Mouse (Mus musculus) stomach, embryonic 16.5 days (tissue): ENCODE measurements around the gene Wfdc10. TPM values are rescaled to one million over a fixed set of nuclear protein-coding genes. Genes with fewer than 3 reads are reported as not detected.

Source experiments
- ATAC-seq: fragments of 200-750 bp; cut with Nextera tagmentation; 2 replicates; pipeline ENCODE4 v1.8.0; 2017; ENCODE audit warnings: moderate number of reproducible peaks, moderate TSS enrichment; ENCODE audit not compliant: insufficient read depth, low FRiP score
- H3K27ac ChIP-seq: fragments of 300-500 bp; sonication (generic); 2 replicates; pipeline ENCODE4 v1.5.1; 2014; ENCODE audit warnings: low read length
- H3K27me3 ChIP-seq: fragments of 300-500 bp; sonication (generic); 2 replicates; pipeline ENCODE4 v1.6.1; 2014; ENCODE audit warnings: low read length, control low read depth, mixed read lengths; ENCODE audit not compliant: control insufficient read depth, insufficient read depth
- H3K36me3 ChIP-seq: fragments of 300-500 bp; sonication (generic); 2 replicates; pipeline ENCODE4 v1.6.1; 2014; ENCODE audit warnings: low read length; ENCODE audit not compliant: control insufficient read depth, insufficient read depth
- H3K4me1 ChIP-seq: fragments of 300-500 bp; sonication (generic); 2 replicates; pipeline ENCODE4 v1.6.1; 2014; ENCODE audit warnings: low read length, control low read depth, mixed read lengths; ENCODE audit not compliant: control insufficient read depth, insufficient read depth
- H3K4me2 ChIP-seq: fragments of 300-500 bp; sonication (generic); 2 replicates; pipeline ENCODE4 v1.6.1; 2014; ENCODE audit warnings: low read depth, low read length, mixed read lengths
- H3K4me3 ChIP-seq: fragments of 300-500 bp; sonication (generic); replicated peaks from 2 replicates; pipeline ENCODE4 v1.5.1; 2014; ENCODE audit warnings: mild to moderate bottlenecking, low read length
- H3K9ac ChIP-seq: fragments of 300-500 bp; sonication (generic); 2 replicates; pipeline ENCODE4 v1.6.1; 2014; ENCODE audit warnings: low read length
- H3K9me3 ChIP-seq: fragments of 300-500 bp; sonication (generic); replicated peaks from 2 replicates; pipeline ENCODE4 v1.6.1; 2016; ENCODE audit warnings: low read length, control low read depth; ENCODE audit not compliant: control insufficient read depth
- WGBS: fragments of 180-500 bp; shearing (Covaris S2); extraction: QIAGEN DNeasy Blood & Tissue Kit; methylation state at CpG from one replicate; pipeline ENCODE4 v1.1.7; 2014; 5-methylcytosine and 5-hydroxymethylcytosine counted together
- polyA plus RNA-seq: library from polyadenylated mRNA; unstranded; fragments of >200 nt; fragmentation: Nextera tagmentation; extraction: Ambion mirVana; gene quantifications from 2 replicates; pipeline ENCODE4 v1.2.1, GENCODE M21; 2015

Wfdc10 gene
- polyA plus RNA-seq, 1 experiment from 2014 or later, result 0.79 TPM

DNA sequence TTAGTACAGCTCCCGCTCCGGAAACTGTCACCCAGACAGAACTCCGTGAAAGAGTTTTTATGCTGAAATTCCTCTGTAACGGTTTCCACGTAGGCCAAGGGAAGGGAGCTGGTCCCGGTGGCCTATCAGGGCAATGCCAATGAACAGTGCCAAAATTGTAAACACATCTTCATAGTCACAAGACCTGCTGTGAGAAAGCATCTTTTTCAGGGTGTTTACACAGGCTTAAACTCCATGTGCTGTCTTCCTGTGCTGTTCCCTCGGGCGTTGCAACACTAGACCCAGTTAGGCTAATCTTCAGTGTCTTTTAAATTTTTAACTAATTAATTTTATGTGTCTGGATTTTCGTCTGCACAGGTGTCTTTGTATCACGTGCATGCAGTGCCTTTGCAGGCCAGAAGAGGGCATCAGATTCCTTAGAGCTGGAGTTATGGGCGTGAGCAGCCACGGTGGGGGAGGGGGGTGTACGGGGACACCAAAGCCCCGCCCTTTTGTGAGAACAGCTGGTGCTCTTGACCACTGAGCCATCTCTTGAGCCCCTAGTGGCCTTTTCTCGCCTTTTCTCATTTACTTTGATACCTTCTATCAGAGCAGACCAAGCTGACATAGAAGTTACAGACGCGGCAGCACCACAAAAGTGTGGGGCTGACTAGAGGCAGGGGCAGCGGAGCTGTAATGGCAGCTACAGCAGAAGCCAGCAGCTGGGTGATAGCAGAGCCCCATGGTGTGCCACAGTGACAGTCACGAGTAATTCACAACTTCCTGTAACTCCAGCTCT is 23.2 kb downstream of the Wfdc10 start:
- no peaks in the 10 kb centered on the region for H3K9me3 ChIP-seq
- WGBS, result 20% methylated on average over 19 of the region's 19 CpGs
- H3K4me1 ChIP-seq, result 0 out of 2 replicates have a peak, but pooled peaks cover 4% of the 10 kb centered on the region
- ATAC-seq, result peak; percentile 79; the same call in 1 of the 2 replicates
- peak overlapping the region; percentile 62 for H3K27ac ChIP-seq
- H3K4me3 ChIP-seq, result peak overlapping the region; percentile 34
- H3K9ac ChIP-seq, result 0 out of 2 replicates have a peak overlapping the region, but pooled peaks have one; percentile 37
- no peaks in the 10 kb centered on the region for H3K27me3 ChIP-seq
- H3K4me2 ChIP-seq, result peak overlapping the region; percentile 52
- H3K36me3 ChIP-seq, result no peaks in the 10 kb centered on the region

DNA sequence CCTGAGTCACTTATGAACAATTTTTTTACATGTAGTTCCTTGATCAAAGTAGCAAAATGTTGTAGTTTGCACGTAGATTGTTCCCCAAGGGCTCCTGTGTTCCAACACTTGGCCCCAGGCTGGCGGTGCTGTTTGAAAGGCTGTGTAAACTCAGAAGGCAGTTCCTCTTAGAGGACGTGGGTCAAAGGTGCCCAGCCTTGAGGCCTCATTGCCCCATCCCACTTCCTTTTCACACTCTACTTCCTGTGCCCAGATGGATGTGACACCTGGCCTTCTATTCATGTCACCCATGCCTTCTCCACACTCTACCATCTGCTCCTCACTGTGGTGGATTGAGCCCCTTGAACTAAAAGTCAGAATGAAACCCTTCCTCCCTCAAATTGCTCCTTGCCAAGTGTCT is 24.1 kb downstream of the Wfdc10 start:
- H3K9ac ChIP-seq, result no peak overlapping the region
- no peak overlapping the region for H3K27ac ChIP-seq
- H3K27me3 ChIP-seq, result no peaks in the 10 kb centered on the region
- ATAC-seq, result peak; percentile 54; the same call in 1 of the 2 replicates
- H3K36me3 ChIP-seq, result no peaks in the 10 kb centered on the region
- H3K9me3 ChIP-seq, result no peaks in the 10 kb centered on the region
- H3K4me1 ChIP-seq, result 0 out of 2 replicates have a peak, but pooled peaks cover 4% of the 10 kb centered on the region
- H3K4me3 ChIP-seq, result no peak overlapping the region
- no peak overlapping the region for H3K4me2 ChIP-seq
- 20% methylated on average over 3 of the region's 3 CpGs for WGBS

DNA sequence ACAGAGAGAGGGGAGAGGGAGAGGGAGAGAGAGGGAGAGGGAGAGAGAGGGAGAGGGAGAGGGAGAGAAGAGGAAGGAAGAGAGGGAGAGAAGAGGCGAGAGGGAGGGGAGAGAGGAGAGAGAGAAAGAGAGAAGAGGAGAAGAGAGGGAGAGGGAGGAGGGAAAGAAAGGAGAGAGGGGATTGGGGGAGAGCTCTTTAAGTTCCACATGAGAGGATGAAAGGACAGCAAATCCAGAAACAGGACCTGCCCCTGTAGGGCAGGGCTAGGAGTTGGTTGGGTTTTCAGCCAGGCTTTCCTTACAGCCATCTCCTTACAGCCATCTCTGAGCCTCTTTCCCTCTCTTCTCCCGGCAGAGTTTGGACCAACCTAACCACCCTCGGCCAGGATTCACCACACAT is 29.0 kb downstream of the Wfdc10 start, which contains the start of gene Wfdc13:
Gene Wfdc13, plus strand, starts transcription at position 301 of the 400 bp plus-strand sequence.
- ATAC-seq, result peak; percentile 29; the same call in 1 of the 2 replicates
- Histone ChIP-seq H3K4me2 (peak within 1 kb of the TSS; percentile 31), H3K4me1 (no peaks in the 10 kb centered on the region), H3K9me3 (no peaks in the 10 kb centered on the region), H3K4me3 (peak within 1 kb of the TSS; percentile 22), H3K9ac (no peak within 1 kb of the TSS), H3K27me3 (no peaks in the 10 kb centered on the region), H3K27ac (peak within 1 kb of the TSS; percentile 29; the same call in 1 of the 2 replicates), H3K36me3 (no peaks in the 10 kb centered on the region)
- 49% methylated on average over 3 of the region's 3 CpGs for WGBS

DNA sequence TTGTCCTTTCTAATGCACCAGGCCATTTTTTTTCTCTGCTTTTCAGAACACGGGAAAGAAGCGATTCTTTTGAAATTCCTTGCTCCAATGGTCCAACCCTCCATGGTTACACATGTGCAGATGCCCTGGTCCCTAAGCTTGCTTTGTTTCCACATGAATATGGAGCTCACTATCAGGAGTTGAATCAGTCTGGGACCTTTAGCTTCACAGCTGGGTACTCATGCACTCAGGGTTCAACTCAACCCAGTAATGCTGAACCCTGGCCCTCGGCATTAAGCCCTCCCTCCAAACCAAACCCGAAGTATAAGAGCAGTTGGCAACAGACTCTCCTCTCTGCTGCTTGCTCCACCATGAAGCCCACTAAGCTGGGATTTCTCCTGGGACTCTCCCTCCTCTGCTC is 42.4 kb downstream of the Wfdc10 start, which contains the start of gene Spint4:
Gene Spint4, plus strand, starts transcription at position 301 of the 400 bp plus-strand sequence.
- Histone ChIP-seq H3K4me3 (no peak within 1 kb of the TSS), H3K27ac (no peak within 1 kb of the TSS), H3K9ac (no peak within 1 kb of the TSS), H3K4me2 (no peak within 1 kb of the TSS), H3K4me1 (no peaks in the 10 kb centered on the region), H3K9me3 (no peaks in the 10 kb centered on the region), H3K27me3 (no peaks in the 10 kb centered on the region), H3K36me3 (no peaks in the 10 kb centered on the region)
- ATAC-seq, result no peak
- 71% methylated on average over 4 of the region's 4 CpGs for WGBS

DNA sequence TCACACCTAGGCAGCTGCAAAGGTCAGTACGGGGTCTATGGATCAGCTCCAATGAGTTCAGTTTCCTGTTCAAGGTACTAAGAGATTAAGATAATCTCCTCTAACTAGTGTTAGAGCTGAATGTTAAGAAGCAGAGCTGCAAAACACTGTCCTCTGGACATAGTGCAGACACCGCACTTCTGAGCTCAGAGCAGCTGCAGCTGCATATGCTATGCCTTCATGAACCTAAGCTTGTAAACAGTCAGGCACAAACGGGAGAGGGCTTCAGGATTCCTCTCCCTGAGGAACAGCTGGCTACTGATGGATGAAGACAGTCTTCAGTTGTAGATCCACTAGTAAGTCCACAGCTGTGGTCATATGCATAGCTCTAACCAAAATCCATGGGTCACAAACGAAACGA is 45.1 kb downstream of the Wfdc10 start:
- H3K4me1 ChIP-seq, result no peaks in the 10 kb centered on the region
- no peak overlapping the region for H3K4me2 ChIP-seq
- 50% methylated on average over 5 of the region's 5 CpGs for WGBS
- H3K27ac ChIP-seq, result peak overlapping the region; percentile 21; the same call in 1 of the 2 replicates
- H3K9ac ChIP-seq, result no peak overlapping the region
- H3K27me3 ChIP-seq, result no peaks in the 10 kb centered on the region
- H3K4me3 ChIP-seq, result no peak overlapping the region
- H3K36me3 ChIP-seq, result no peaks in the 10 kb centered on the region
- ATAC-seq, result peak; percentile 73
- no peaks in the 10 kb centered on the region for H3K9me3 ChIP-seq

DNA sequence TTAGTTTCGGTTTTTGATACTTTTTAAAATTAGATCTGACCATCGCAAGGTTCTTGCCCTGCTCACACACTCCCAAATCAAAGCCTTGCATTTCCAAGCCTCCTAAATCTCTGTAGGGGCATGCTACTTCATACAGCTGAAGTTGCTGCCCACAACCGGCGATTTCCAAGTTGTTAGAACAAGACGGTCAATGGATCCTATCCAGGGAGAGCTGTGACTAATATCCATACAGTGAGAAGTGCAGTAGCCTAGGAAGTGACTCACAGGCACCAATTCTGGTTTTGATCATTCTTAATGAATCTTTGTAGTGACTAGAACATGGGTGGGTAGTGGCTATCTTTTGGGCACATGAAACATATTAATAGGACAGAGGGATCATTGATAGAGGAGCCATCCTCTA is 45.9 kb downstream of the Wfdc10 start:
- no peaks in the 10 kb centered on the region for H3K36me3 ChIP-seq
- H3K4me1 ChIP-seq, result no peaks in the 10 kb centered on the region
- H3K27me3 ChIP-seq, result no peaks in the 10 kb centered on the region
- ATAC-seq, result no peak
- H3K9me3 ChIP-seq, result no peaks in the 10 kb centered on the region
- no peak overlapping the region for H3K27ac ChIP-seq
- H3K4me3 ChIP-seq, result no peak overlapping the region
- H3K4me2 ChIP-seq, result no peak overlapping the region
- no peak overlapping the region for H3K9ac ChIP-seq
- 82% methylated on average over 5 of the region's 5 CpGs for WGBS

DNA sequence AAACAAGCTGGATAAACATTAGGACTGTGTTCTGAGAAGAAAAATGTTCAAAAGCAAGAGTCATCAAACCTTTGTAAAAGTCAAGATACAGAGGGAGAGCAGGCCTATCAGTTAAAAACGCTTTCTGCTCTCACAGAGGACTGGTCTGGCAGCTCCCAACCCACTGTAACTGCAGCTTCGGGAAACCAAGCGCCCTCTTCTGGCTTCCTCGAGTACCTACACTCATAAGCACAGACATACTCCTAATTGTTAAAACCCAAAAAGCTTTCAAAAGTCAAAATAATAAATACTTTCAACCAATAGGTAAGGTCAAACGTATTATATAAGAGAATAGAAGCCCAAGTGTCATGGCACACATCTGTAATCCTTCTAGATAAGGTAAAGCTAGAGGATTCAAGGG is 48.4 kb downstream of the Wfdc10 start:
- Histone ChIP-seq H3K27me3 (no peaks in the 10 kb centered on the region), H3K9ac (no peak overlapping the region), H3K4me2 (no peak overlapping the region), H3K4me1 (no peaks in the 10 kb centered on the region), H3K27ac (no peak overlapping the region), H3K4me3 (no peak overlapping the region), H3K36me3 (no peaks in the 10 kb centered on the region), H3K9me3 (no peaks in the 10 kb centered on the region)
- WGBS, result 76% methylated on average over 5 of the region's 5 CpGs
- ATAC-seq, result no peak

DNA sequence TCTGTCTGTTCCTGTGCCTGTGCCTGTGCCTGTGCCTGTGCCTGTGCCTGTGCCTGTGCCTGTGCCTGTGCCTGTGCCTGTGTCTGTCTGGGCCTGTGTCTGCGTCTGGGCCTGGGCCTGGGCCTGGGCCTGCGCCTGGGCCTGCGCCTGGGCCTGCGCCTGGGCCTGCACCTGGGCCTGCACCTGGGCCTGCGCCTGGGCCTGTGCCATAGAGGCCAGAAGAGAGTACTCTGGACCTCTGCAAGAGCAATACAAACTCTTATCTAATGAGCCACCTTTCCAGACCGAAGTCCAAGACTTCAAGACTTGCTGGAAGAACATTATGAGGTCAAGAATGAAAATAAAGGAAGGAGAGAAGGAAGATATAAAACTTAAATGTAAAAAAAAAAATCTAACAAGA is 49.5 kb downstream of the Wfdc10 start:
- WGBS, result 91% methylated on average over 6 of the region's 6 CpGs
- Histone ChIP-seq H3K36me3 (no peaks in the 10 kb centered on the region), H3K27ac (no peak overlapping the region), H3K9me3 (no peaks in the 10 kb centered on the region), H3K9ac (no peak overlapping the region), H3K4me2 (no peak overlapping the region), H3K4me3 (no peak overlapping the region), H3K27me3 (no peaks in the 10 kb centered on the region), H3K4me1 (no peaks in the 10 kb centered on the region)
- ATAC-seq, result no peak

DNA sequence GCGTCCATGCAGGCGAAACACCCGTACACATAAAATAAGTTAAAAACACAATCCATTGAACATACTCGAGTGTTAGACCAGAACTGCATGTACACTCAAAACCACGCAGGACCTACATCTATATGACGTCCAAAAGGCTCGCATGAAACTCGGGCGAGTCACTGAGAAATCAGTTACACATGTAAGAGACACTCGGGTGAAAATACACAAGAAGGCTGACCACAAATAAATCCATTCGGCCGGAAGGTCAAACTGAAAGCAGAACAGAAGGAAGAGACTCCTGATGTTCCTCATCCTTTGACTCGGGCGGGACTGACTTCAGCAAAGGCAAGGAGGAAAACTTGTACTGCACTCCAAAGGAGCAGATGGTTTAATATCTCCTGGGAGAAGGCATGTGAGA is 50.1 kb downstream of the Wfdc10 start:
- Histone ChIP-seq H3K9me3 (no peaks in the 10 kb centered on the region), H3K4me3 (no peak overlapping the region), H3K27me3 (no peaks in the 10 kb centered on the region), H3K4me1 (no peaks in the 10 kb centered on the region), H3K4me2 (no peak overlapping the region), H3K36me3 (no peaks in the 10 kb centered on the region), H3K27ac (no peak overlapping the region), H3K9ac (no peak overlapping the region)
- WGBS, result 88% methylated on average over 14 of the region's 14 CpGs
- ATAC-seq, result no peak
